Mouse (Mus musculus) midbrain, embryonic 13.5 days (tissue): ENCODE data around the gene Il5ra. TPM values are rescaled to one million over a fixed set of nuclear protein-coding genes. Genes with fewer than 3 reads are reported as not detected.

ENCODE experiments used
- ATAC-seq: fragments of 200-750 bp; cut with Nextera tagmentation; 2 replicates; pipeline ENCODE4 v1.8.0; 2017; ENCODE audit warnings: mild to moderate bottlenecking, moderate TSS enrichment, moderate library complexity
- H3K27ac ChIP-seq: fragments of 300-500 bp; sonication (generic); 2 replicates; pipeline ENCODE4 v1.5.1; 2015; ENCODE audit warnings: inconsistent platforms, mild to moderate bottlenecking, moderate library complexity
- H3K27me3 ChIP-seq: fragments of 300-500 bp; sonication (generic); 2 replicates; pipeline ENCODE4 v1.6.1; 2015; ENCODE audit warnings: mild to moderate bottlenecking, inconsistent platforms
- H3K36me3 ChIP-seq: fragments of 300-500 bp; sonication (generic); 2 replicates; pipeline ENCODE4 v1.6.1; 2015; ENCODE audit warnings: mild to moderate bottlenecking, inconsistent platforms
- H3K4me1 ChIP-seq: fragments of 300-500 bp; sonication (generic); replicated peaks from 2 replicates; pipeline ENCODE4 v1.6.1; 2015; ENCODE audit warnings: inconsistent platforms
- H3K4me2 ChIP-seq: fragments of 300-500 bp; sonication (generic); replicated peaks from 2 replicates; pipeline ENCODE4 v1.6.1; 2015; ENCODE audit warnings: moderate library complexity, mild to moderate bottlenecking, inconsistent platforms
- H3K4me3 ChIP-seq: fragments of 300-500 bp; sonication (generic); replicated peaks from 2 replicates; pipeline ENCODE4 v1.5.1; 2015; ENCODE audit warnings: mild to moderate bottlenecking, inconsistent platforms
- H3K9ac ChIP-seq: fragments of 300-500 bp; sonication (generic); replicated peaks from 2 replicates; pipeline ENCODE4 v1.6.1; 2015; ENCODE audit warnings: mild to moderate bottlenecking, inconsistent platforms
- H3K9me3 ChIP-seq: fragments of 300-500 bp; sonication (generic); 2 replicates; pipeline ENCODE4 v1.6.1; 2016; ENCODE audit warnings: mild to moderate bottlenecking, inconsistent platforms
- WGBS: fragments of 180-500 bp; shearing (Covaris S2); methylation state at CpG from one replicate; pipeline ENCODE4 v1.1.7; 2015; 5-methylcytosine and 5-hydroxymethylcytosine counted together
- polyA plus RNA-seq: library from polyadenylated mRNA; unstranded; fragments of >200 nt; fragmentation: Nextera tagmentation; extraction: Ambion mirVana; gene quantifications from 2 replicates; pipeline ENCODE4 v1.2.1, GENCODE M21; 2015

The Il5ra gene
- polyA plus RNA-seq: 0.12 TPM in 1 of 2 replicates, not detected in the other

DNA sequence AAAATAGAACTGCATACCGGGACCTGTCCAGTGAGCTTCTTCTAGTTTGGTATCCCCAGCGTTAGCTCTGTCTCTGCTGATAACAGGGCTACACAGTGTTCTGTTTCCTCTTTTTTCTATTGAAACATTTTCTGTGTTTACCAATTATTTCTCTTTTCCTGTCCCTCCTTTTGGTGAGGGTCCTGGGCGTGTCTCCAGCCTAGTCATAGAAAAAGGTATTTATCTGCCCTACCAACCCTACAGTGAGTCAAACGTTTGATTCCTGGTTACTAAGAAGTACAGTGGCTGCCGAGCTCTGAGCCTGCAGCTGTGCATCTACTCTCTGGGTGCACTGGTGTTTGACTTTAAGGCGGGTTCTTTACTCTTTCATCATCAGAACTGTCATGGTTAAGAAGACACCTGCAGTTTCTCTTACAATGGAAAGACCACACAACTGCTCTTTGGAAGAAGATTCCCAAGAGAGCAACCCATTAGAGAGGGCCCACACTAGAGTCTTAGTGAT is at the start of gene Il5ra:
Il5ra (minus strand) TSS at position 151 of the 502 bp plus-strand sequence.
- Histone ChIP-seq H3K4me1 (no peaks in the 10 kb centered on the region), H3K27ac (no peak within 1 kb of the TSS), H3K36me3 (no peaks in the 10 kb centered on the region), H3K9ac (no peak within 1 kb of the TSS), H3K4me2 (no peak within 1 kb of the TSS), H3K27me3 (no peaks in the 10 kb centered on the region), H3K9me3 (no peaks in the 10 kb centered on the region), H3K4me3 (no peak within 1 kb of the TSS)
- 80% methylated on average over 6 of the region's 6 CpGs for WGBS
- ATAC-seq: no peak

DNA sequence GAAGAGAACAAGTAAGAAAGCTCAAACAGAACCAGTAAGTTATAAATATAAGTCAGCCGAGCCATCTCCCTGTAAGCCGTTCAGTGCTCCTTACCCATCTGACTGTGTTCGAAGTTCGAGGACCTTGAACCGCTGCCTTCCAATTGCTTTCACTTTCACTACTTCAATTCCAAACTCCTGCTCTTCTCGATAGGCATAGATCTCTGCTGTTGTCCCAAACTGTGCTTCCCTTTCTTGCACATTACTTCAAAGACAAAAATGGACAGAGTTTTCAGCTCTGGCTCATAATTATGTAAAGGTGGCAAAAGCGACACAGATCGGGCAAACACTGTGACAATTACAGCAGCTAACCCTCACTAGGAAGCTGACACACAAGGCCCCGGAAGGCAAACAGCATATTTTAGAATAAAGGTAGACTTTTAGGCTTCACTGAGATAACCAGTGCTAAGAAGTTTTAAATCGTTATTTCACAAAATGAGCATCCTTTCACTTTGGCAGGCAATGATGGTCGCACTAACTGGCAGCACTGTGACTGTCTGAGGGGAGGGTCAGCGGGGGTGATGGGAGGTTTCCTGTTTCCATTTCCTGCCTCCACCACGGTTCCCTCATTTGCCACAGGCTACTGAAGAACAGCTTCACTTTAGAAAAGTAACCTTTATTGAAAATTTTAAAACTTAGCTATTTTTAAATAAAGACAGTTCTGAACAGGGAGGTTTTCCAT is 45.4 kb upstream of the Il5ra start:
- Histone ChIP-seq H3K27ac (no peak overlapping the region), H3K9ac (no peak overlapping the region), H3K4me1 (peaks cover 15% of the 10 kb centered on the region), H3K36me3 (peaks cover 44% of the 10 kb centered on the region), H3K4me2 (no peak overlapping the region), H3K4me3 (no peak overlapping the region), H3K9me3 (no peaks in the 10 kb centered on the region), H3K27me3 (no peaks in the 10 kb centered on the region)
- no peak for ATAC-seq
- 94% methylated on average over 13 of the region's 13 CpGs for WGBS

DNA sequence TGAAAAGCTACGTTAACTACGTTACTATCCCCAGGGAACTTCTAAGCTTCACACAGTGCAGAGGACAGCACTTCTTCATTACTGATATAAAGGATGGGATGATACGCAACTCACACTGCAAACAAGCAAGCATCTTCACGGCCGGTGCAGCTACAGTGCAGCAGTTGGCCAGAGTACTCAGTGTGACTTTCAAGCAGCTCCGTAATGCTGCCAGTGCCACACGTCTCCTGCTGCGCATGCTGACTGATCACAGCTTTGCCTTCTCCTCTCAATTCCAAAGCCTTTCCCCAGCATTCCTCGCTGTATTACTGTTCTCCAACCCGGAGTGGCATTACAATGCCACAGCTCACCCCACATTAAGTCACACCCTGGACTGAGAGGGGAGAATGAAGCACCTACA is 44.8 kb upstream of the Il5ra start:
- no peak overlapping the region for H3K27ac ChIP-seq
- H3K36me3 ChIP-seq: peaks cover 48% of the 10 kb centered on the region
- H3K9ac ChIP-seq: no peak overlapping the region
- H3K9me3 ChIP-seq: no peaks in the 10 kb centered on the region
- WGBS: 95% methylated on average over 10 of the region's 10 CpGs
- no peak for ATAC-seq
- no peak overlapping the region for H3K4me2 ChIP-seq
- peaks cover 8% of the 10 kb centered on the region for H3K4me1 ChIP-seq
- H3K27me3 ChIP-seq: no peaks in the 10 kb centered on the region
- no peak overlapping the region for H3K4me3 ChIP-seq

DNA sequence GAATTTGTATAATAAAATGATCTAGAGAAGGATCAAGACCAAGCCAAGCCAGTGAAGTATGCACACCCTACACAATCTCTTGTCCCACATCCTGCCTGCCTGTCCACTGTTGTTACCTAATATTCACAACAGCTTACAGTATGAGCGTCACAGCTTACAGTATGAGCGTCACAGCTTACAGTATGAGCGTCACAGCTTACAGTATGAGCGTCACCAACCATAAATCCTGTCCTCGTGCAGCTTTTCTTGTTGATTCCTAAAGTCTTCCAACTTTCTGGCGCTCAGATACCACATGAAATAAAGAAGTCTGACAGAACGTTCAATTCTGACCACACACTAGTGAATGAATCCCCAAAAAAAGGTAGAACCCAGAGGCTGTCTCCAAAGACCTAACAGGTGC is 44.3 kb upstream of the Il5ra start:
- Histone ChIP-seq H3K27me3 (no peaks in the 10 kb centered on the region), H3K4me3 (no peak overlapping the region), H3K27ac (no peak overlapping the region), H3K9ac (no peak overlapping the region), H3K9me3 (no peaks in the 10 kb centered on the region), H3K4me1 (0 out of 2 replicates have a peak, but pooled peaks cover 3% of the 10 kb centered on the region), H3K4me2 (no peak overlapping the region), H3K36me3 (peaks cover 52% of the 10 kb centered on the region)
- ATAC-seq: no peak
- 96% methylated on average over 7 of the region's 7 CpGs for WGBS

DNA sequence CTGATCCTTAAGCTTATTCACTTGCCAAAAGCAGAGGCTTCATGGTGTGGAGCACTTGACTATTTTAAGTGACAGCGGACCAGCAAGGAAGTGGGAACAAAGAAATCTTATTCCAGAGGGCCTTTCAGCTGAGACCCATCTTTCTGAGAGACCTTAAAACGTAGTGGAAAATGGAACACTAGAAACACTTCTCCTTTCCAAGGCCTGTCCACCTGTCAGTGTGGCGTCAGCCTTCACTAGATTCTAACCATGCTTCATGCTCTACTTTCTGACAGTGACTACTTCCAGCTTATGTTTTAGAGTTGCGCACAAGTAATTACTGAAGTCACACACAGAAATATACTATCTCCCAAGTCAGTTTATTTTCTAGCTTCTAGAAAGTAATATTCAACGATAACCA is 43.6 kb upstream of the Il5ra start:
- no peak for ATAC-seq
- Histone ChIP-seq H3K27ac (no peak overlapping the region), H3K27me3 (no peaks in the 10 kb centered on the region), H3K4me2 (no peak overlapping the region), H3K9ac (no peak overlapping the region), H3K4me3 (no peak overlapping the region), H3K4me1 (0 out of 2 replicates have a peak, but pooled peaks cover 3% of the 10 kb centered on the region), H3K36me3 (peaks cover 54% of the 10 kb centered on the region), H3K9me3 (no peaks in the 10 kb centered on the region)
- 95% methylated on average over 5 of the region's 5 CpGs for WGBS

DNA sequence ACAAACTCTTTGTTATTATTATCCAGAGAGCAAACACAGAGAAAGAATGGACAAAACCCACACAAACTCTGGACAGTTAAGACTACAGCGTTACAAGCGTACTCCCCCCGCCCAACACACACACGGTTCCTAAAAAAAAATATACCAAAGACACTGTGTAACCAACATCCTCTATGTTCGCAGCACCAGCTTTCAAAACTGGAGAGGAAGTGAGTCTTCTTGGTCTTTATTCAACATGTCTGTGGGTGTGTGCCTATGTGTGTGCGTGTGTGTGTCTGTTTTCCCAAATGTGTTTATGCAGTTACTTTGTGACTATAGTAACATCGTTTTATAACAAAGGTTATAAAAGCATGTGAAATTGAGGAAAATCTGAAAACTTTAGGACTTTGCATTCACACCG is 42.6 kb upstream of the Il5ra start:
- Histone ChIP-seq H3K4me2 (no peak overlapping the region), H3K36me3 (peaks cover 61% of the 10 kb centered on the region), H3K27ac (no peak overlapping the region), H3K9me3 (no peaks in the 10 kb centered on the region), H3K4me3 (no peak overlapping the region), H3K27me3 (no peaks in the 10 kb centered on the region), H3K4me1 (0 out of 2 replicates have a peak, but pooled peaks cover 2% of the 10 kb centered on the region), H3K9ac (no peak overlapping the region)
- ATAC-seq: no peak
- WGBS: 92% methylated on average over 8 of the region's 8 CpGs

DNA sequence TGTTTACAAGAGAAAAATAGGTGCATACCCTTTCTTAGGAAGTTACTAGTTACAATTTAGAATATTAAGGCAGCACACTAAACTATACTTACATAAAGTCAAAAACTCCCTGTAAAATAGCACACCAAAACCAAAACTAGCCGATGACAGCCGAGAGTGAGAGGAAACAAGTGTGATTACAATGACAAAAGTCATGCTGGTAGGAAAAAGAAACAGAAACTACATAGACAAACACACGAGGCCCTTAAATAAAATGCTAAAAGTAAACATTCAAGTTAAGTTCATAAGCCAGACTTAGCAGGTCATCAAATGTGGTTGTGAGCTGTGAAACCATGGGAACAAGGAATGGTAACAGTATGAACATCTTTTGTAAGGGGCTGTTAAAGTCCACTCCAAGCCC is 38.3 kb upstream of the Il5ra start:
- Histone ChIP-seq H3K27ac (no peak overlapping the region), H3K4me3 (no peak overlapping the region), H3K36me3 (peaks cover 47% of the 10 kb centered on the region), H3K4me1 (no peaks in the 10 kb centered on the region), H3K27me3 (no peaks in the 10 kb centered on the region), H3K4me2 (no peak overlapping the region), H3K9me3 (no peaks in the 10 kb centered on the region), H3K9ac (no peak overlapping the region)
- no peak for ATAC-seq
- 90% methylated on average over 3 of the region's 3 CpGs for WGBS

DNA sequence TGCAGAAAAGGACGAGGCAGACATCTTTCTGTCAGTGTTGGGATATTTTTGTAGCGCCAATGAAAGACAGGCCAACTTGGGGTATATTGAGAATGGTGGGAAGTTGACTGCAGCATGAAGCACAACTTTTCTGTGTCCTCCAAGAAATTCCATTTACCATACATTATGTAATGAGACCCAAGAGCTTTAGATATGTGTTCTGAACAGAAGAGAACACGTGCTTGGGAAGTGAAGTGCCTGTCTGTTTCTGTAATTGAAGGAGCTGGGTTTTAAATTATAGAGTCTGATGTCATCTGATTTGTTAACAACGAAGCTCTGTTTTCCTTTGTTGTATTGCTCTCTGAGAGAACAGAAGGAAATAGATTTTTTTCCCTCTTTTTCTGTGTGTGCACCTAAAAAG is 21.2 kb upstream of the Il5ra start:
- H3K4me1 ChIP-seq: peaks cover 12% of the 10 kb centered on the region
- H3K9ac ChIP-seq: peak overlapping the region; percentile 77
- H3K36me3 ChIP-seq: peaks cover 24% of the 10 kb centered on the region
- no peak for ATAC-seq
- peaks cover 4% of the 10 kb centered on the region; the same call in 1 of the 2 replicates for H3K27me3 ChIP-seq
- peak overlapping the region; percentile 96 for H3K4me2 ChIP-seq
- H3K9me3 ChIP-seq: no peaks in the 10 kb centered on the region
- 60% methylated on average over 4 of the region's 4 CpGs for WGBS
- H3K4me3 ChIP-seq: peak overlapping the region; percentile 80
- H3K27ac ChIP-seq: no peak overlapping the region

DNA sequence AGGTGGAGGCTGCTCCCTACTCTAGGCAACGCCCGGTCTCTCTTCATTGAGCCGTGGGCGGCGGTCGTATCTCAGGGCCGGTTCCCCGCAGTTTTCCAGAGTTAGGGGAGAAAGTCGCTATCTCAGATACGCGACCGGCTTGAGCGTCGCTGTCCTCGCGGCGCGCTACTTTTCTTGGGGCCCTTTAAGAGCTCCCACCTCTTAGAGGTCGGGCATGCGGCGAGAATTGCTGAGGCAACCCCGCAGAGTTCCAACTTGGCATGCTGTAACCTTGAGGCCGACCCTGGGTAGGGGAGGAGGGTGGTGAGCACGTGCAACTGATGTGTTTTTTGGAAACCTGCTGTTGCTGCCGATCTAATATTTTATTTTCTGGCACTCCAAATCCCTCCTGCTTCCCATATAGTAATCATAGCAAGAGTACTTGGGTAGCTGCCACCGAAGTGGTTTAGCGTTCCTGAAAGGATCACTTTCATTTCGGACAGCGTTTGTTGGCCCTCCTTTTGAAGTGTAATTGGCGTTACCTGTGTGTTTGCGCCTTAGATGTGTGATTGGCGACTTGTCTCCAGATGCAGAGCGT is 20.5 kb upstream of the Il5ra start:
- H3K4me2 ChIP-seq: peak overlapping the region; percentile 96

DNA sequence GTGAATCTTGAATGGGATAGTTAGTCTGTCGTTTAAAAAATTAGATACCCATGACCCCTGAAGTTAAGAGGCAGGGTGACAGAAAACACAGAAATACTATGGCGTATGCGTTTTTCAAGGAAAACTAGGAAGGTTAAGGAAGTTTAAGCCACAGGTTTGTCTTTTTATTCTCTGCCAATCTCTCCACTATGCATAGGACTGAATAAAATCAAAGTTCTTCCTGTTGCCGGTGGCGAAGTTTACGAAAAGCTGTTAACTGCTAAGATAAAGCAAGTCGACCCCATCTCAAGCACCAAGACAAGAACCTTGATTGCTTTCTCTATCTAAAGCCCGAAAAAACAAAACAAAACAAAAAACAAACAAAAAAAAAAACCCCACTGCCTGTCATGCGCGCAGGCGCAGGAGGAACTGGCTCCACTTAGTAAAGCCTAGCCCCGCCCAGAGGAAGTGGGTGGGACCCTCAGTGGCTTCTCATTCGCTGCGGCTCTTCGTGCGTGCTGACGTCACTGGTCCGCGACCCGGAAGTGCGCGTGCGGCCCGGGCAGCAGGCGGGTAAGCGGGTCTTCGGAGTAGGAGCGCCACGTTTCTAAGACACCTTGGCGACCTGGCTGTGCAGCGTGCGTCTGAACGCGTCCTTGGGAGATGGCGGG is 19.9 kb upstream of the Il5ra start, which contains the start of gene Trnt1:
Trnt1 (plus strand) TSS at position 481 of the 650 bp plus-strand sequence.
- peak within 1 kb of the TSS; percentile 80 for H3K4me3 ChIP-seq
- H3K4me1 ChIP-seq: peaks cover 12% of the 10 kb centered on the region
- H3K27me3 ChIP-seq: peaks cover 4% of the 10 kb centered on the region; the same call in 1 of the 2 replicates
- peak within 1 kb of the TSS; percentile 77 for H3K9ac ChIP-seq
- WGBS: 9% methylated on average over 35 of the region's 35 CpGs
- H3K36me3 ChIP-seq: peaks cover 17% of the 10 kb centered on the region
- no peak within 1 kb of the TSS; the same call in 1 of the 2 replicates for H3K27ac ChIP-seq
- no peaks in the 10 kb centered on the region for H3K9me3 ChIP-seq
- peak; percentile 99 for ATAC-seq
- H3K4me2 ChIP-seq: peak within 1 kb of the TSS; percentile 96

More for the DNA sequence above, 20.5 kb upstream of the Il5ra start:
- peaks cover 4% of the 10 kb centered on the region; the same call in 1 of the 2 replicates for H3K27me3 ChIP-seq
- peaks cover 21% of the 10 kb centered on the region for H3K36me3 ChIP-seq
- no peak overlapping the region; the same call in 1 of the 2 replicates for H3K27ac ChIP-seq
- H3K4me3 ChIP-seq: peak overlapping the region; percentile 80
- H3K9me3 ChIP-seq: no peaks in the 10 kb centered on the region
- ATAC-seq: peak; percentile 83
- peaks cover 12% of the 10 kb centered on the region for H3K4me1 ChIP-seq
- H3K9ac ChIP-seq: peak overlapping the region; percentile 77
- WGBS: 3% methylated on average over 33 of the region's 33 CpGs

DNA sequence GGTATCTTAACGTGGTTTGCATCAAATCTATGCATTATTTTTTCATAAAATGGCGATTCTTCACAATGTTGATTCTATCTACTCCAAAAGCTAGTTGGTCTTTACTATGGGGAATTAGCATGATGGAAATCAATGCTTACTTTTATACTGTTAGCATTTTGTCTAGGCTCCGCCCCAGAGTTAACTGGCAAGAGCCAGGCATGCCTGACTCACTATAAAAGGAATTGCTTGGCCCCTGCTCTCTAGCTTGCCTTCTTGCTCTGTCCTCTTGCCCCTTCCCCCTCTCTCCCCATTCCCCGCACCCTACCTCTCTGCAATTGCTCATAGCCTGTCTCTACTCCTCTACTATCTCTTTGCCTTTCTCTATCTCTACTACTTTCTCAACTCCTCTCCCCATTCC is 17.9 kb upstream of the Il5ra start:
- WGBS: 75% methylated on average over 4 of the region's 4 CpGs
- ATAC-seq: no peak
- Histone ChIP-seq H3K36me3 (peaks cover 4% of the 10 kb centered on the region; the same call in 1 of the 2 replicates), H3K4me1 (peaks cover 12% of the 10 kb centered on the region), H3K27me3 (peaks cover 4% of the 10 kb centered on the region; the same call in 1 of the 2 replicates), H3K27ac (no peak overlapping the region), H3K4me3 (no peak overlapping the region), H3K9ac (no peak overlapping the region), H3K4me2 (no peak overlapping the region), H3K9me3 (no peaks in the 10 kb centered on the region)

DNA sequence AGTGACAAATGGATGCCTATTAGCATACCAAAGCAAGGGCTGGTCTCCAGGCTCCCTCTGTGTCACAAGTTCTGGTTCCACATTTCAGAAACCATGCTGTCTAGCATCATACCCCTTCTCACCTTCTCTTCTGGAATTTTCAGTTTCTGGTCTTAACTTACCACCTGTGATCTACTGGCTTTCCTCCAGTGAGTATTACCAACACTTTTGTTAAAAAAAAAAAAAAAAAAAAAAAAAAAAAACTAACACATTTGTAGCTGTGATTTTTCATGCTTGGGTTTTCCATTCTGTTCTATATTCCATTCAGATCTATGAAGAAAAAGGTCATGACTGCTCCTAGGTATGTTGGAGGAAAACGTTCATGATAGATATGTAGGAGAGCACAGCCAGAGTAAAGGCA is 17.1 kb upstream of the Il5ra start:
- Histone ChIP-seq H3K27ac (no peak overlapping the region), H3K36me3 (no peaks in the 10 kb centered on the region), H3K4me2 (no peak overlapping the region), H3K27me3 (peaks cover 4% of the 10 kb centered on the region; the same call in 1 of the 2 replicates), H3K4me3 (no peak overlapping the region), H3K9me3 (no peaks in the 10 kb centered on the region), H3K4me1 (peaks cover 12% of the 10 kb centered on the region), H3K9ac (no peak overlapping the region)
- no peak for ATAC-seq
- 74% methylated on average over 1 of the region's 1 CpGs for WGBS
